Mouse (Mus musculus) cerebellum, postnatal 14 days (tissue): ENCODE measurements around the gene Fut2.

ENCODE experiments used
- DNase-seq, 2 experiments: peaks; one replicate each; pipeline ENCODE4 v3.0.0; 2021; ENCODE audit warnings: mixed read lengths in 2 of 2

The Fut2 gene

GRCm38 (mm10) chr7:45635711-45636688 lies 30.2 kb downstream of the Fut2 start:
- peak in 1 of 2 experiments; percentile 37 for DNase-seq

GRCm38 (mm10) chr7:45634946-45635681 lies 31.1 kb downstream of the Fut2 start:
- DNase-seq: no peak

DNA sequence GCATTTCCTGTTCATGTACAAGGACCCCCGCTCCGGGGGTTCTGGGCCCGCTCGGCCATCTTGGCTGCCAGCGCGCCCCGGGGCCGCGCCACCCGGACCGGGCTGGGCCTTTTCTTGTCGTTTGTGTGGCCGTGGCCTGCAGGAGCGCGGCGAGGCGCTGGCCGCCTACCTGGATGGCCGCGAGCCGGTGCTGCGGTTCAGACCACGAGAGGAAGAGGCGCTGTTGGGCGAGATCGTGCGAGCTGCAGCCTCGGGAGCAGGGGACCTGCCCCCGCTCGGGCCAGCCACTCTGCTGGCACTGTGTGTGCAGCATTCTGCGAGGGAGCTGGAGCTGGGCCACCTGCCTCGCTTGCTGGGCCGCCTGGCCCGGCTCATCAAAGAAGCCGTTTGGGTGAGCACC lies 33.7 kb downstream of the Fut2 start:
- DNase-seq: peak; percentile 70 to 80

DNA sequence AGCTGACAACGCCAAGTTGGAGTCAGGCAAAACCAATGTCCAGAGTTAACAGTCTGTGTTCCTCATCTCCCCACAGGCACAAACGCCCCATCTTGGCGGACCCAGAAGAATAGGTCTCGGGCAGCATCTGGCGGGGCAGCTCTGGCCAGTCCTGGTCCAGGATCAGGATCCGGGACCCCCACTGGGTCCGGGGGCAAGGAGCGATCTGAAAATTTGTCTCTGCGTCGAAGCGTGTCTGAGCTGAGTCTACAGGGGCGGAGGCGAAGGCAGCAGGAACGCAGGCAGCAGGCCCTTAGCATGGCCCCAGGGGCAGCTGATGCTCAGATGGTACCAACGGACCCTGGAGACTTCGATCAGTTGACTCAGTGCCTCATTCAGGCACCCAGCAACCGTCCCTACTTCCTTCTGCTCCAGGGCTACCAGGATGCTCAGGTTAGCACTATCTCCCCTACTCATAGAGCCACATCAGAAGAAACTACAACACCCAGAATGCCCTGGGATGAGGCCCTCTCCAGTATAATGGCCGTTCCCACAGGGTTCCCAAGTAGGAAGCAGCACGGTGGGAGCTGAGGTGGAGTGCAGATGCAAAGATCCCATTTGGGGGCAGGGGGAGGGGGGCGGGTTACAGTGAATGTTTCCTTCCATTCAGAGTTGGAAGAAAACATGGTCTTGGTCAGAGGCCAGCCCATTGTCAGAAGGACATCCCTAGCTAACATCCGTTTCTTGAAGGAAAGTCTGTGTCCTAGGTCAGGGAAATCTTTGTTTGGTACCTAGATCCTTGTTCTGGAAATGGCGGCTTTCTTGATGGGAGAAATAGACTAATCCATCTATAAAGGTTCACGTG lies 35.9 kb downstream of the Fut2 start:
- peak in 1 of 2 experiments; percentile 29 for DNase-seq

DNA sequence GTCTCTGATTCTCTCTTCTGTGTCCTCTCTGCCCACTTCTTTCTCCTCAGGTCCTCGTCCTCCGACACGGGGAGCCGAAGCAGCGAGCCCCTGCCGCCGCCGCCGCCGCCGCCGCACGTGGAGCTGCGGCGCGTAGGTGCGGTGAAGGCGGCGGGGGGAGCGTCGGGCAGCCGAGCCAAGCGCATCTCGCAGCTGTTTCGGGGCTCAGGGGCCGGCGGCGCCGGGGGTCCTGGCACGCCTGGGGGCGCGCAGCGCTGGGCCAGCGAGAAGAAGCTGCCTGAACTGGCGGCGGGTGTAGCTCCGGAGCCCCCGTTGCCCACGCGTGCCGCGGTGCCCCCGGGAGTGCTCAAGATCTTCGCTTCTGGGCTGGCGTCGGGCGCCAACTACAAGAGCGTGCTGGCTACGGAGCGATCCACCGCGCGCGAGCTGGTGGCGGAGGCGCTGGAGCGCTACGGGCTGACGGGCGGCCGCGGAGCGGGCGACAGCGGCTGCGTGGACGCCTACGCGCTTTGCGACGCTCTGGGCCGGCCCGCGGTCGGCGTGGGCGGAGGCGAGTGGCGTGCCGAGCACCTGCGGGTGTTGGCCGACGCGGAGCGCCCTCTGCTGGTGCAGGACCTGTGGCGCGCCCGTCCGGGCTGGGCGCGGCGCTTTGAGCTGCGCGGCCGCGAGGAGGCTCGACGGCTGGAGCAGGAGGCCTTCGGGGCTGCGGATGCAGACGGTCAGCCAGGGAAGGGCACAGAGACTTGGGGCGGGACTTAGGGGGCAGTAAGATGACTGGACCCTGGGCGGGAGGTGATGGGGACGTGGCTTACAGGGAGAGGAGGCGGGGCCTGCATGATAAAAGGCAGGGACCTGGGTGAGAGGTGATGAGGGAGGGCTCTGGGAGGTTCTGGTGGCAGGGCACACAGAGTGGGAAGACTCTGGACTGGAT lies 37.6 kb downstream of the Fut2 start:
- peak; percentile 98 for DNase-seq

DNA sequence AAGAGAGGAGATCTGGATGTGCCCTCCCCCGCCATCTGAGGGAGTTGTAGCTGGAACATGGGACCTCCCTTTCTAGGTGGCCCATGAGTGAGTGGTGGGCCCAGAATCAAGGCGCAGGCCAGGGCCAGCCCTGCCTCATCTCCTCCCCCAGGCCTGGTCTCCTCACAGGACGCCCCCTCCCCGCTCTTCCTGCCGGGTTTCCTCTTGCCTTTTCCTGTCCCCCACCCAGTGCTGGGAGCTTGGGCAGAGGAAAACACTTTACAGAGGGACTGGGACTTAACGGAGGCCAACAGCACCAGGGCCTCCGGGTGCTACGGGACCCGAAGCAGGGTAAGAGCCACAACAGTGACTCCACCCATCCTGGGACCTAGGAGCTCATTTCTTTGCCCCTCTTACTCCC lies 38.9 kb downstream of the Fut2 start, which contains the start of gene Rasip1:
Rasip1 (plus strand) TSS at position 228 of the 400 bp plus-strand sequence.
- no peak for DNase-seq

DNA sequence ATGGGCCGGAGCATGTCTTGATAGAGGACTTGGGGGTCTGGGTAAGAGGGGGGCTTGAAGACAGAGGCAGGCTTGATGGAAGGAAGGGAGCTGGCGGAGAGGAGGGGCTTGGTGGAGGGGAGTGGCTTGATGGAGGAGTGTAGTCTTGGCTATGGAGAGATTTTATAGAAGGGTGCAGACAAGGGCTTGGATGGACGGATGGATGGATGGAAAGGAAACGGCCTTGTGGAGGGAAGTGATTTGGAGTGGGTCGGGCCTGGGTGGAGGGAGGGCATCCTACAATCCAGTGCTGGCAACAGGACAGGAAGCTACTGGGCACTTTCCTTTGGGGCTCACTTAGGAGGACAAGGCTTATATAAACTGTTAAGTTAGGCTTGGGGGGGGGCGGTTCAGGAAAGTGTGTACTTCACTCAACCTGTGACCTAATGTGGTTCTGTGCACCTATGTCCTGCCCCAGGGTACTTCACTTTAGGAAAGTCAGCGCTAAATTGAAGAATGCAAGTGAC lies 39.6 kb downstream of the Fut2 start:
- DNase-seq: no peak

GRCm38 (mm10) chr7:45625481-45625880 lies 40.7 kb downstream of the Fut2 start:
- DNase-seq: no peak

- no peak for DNase-seq
Observed at GRCm38 (mm10) chr7:45624718-45625117, 41.5 kb downstream of the Fut2 start.

DNA sequence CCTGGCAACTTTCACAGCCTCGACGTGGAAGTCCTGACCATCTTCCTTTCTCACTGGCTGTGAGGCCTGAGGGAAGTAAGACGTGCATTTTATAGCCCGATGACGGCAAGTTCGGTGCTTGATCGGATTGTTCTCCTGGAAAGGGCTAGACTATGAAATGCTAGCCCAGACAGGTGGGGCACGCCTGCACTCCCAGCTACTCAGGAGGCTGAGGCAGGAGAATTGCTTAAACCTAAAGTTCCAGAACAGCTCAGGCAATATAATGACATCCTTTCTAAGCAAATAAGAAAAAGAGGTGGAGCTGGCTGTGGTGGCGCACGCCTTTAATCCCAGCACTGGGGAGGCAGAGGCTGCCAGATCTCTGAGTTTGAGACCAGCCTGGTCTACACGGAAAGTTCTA lies 42.7 kb downstream of the Fut2 start:
- DNase-seq: no peak

DNA sequence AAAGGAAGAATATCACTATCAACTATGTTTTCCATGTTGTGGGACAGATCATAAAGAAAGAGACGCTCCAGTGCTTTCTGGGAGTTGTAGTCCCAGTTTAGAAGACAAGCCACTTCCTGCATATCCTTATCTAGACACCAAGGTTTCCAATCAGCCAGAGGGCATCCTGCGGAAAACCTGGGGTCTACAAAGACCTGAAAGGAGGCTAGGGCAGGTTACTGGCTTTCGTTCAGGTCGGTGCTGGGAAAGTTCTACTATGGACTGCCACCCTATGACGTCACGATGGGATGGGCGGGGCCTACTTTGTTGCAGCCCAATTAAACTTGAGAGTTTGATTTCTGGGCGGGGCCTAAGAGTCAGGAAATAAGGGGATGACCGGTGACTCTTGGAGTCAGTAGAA lies 44.8 kb downstream of the Fut2 start, which contains the start of gene Izumo1:
Izumo1 (plus strand) TSS at position 369 of the 400 bp plus-strand sequence.
- peak in 1 of 2 experiments; percentile 51 for DNase-seq

GRCm38 (mm10) chr7:45619592-45619991 lies 46.6 kb downstream of the Fut2 start:
- no peak for DNase-seq

GRCm38 (mm10) chr7:45618316-45618715 lies 47.9 kb downstream of the Fut2 start:
- DNase-seq: no peak

DNA sequence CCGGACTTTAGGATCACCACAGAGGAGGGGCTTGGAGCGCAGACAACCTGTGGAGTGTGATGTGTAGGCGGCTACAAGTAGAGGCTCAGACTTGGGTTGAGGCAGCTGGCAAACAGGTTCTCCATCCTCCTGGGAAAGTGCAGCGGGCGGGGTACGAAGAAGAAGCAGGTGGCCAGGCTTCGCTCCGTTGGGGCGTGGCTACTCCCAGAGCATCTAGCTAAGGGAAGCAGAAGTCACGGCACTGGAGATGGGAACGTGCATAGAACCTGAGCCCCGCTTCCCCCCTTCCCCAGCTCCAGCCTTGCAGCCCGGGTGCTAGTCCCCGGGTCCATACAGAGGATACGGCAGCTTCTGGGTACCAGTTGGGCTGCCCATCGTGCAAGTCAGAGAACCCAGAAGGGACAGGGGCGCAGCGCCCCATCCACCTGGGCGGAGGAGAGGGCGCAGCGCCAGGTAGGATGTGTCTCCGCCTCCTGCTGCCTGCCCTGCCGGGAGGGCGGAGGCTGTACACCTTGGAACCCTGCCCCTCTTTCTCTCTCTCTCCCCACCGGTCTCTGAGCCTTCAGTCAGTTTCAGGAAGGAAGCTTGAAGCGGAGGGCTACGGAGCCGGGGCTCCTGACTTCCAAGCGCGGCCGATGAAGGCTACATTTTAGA lies 49.0 kb downstream of the Fut2 start, which contains the start of gene Fut1:
Fut1 (plus strand) TSS at position 248 of the 654 bp plus-strand sequence.
- DNase-seq: peak; percentile 22 to 33

- DNase-seq: no peak
Observed at GRCm38 (mm10) chr7:45616277-45616676, 49.9 kb downstream of the Fut2 start.

GRCm38 (mm10) chr7:45609511-45609910 lies 56.7 kb downstream of the Fut2 start:
- DNase-seq: no peak

- DNase-seq: no peak
Observed at GRCm38 (mm10) chr7:45605704-45606289, 60.4 kb downstream of the Fut2 start.

DNA sequence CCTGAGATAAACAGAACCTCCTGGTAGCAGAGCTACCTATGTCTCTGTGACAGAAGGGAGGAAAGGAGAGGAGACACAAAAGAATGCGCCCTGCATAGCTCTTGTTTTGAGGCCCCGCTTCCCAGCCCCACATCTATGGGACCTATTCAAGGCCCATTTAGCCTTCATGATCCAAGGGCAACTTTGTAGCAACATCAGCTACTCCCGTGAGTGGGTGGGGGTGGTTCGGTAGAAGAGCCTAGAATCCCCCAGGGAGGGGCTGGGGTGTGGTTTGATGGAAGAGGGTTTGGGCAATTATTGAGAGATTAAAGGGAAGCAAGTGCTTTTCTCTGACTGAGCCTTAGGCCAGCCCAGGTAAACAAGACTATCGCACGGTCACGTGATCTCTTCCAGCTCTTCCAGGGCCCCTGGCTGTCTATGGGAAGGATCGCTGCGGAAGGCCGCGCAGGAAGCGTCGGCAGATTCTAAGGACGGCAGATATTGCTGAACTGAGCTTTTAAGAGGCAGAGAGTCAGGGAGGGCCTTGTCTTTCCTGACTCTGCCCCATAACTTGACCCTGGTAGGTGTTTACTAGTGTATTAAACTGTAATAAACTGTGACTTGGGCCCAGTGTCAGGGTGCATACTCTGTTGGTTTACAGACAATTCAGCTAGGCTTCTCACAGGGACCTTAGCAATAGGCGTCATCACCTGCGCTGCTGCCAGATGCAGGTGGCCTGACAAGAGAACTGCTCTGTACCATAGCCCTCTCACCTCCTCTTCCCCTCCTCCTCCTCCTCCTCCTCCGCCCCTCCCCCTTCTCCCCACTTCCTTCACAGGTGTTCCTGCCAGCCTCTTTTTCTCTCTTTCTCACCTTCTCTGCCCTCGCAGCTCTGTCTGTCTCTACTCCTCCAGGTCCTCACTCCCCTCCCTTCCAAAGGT lies 67.0 kb downstream of the Fut2 start:
- no peak for DNase-seq
